Mouse (Mus musculus) cerebellum, adult 2 months (tissue): ENCODE measurements around the gene Poc1a. TPM values are rescaled to one million over a fixed set of nuclear protein-coding genes. Genes with fewer than 3 reads are reported as not detected.
A peak's percentile ranks its signal among the peaks of the same experiment; 100 is the strongest.

Experiments
- DNase-seq, 2 experiments: peaks; one replicate each; pipeline ENCODE4 v3.0.0; 2021
- H3K27ac ChIP-seq: fragments of 200-500 bp; 2 replicates; pipeline ENCODE4 v1.5.1; 2012; ENCODE audit warnings: low read length, control low read depth, inconsistent platforms; ENCODE audit not compliant: insufficient read depth
- H3K27me3 ChIP-seq: fragments of 200-500 bp; 2 replicates; pipeline ENCODE4 v1.6.1; 2012; ENCODE audit warnings: inconsistent platforms, mild to moderate bottlenecking, low read length, moderate library complexity; ENCODE audit not compliant: control insufficient read depth, insufficient read depth
- H3K4me1 ChIP-seq: fragments of 200-500 bp; 2 replicates; pipeline ENCODE4 v1.6.1; 2011; ENCODE audit warnings: low read length; ENCODE audit not compliant: control insufficient read depth, insufficient read depth
- H3K4me3 ChIP-seq: fragments of 200-500 bp; replicated peaks from 2 replicates; pipeline ENCODE3; 2011; ENCODE audit warnings: mild to moderate bottlenecking, low read depth, low read length, control low read depth; ENCODE audit not compliant: insufficient read depth
- CTCF ChIP-seq: fragments of 200-500 bp; IDR thresholded peaks from 2 replicates; pipeline ENCODE4 v1.5.1; 2011; ENCODE audit warnings: low read depth, mild to moderate bottlenecking, control low read depth, low read length, moderate library complexity, borderline replicate concordance; ENCODE audit not compliant: insufficient read depth
- POLR2A ChIP-seq: fragments of 200-500 bp; IDR thresholded peaks from 2 replicates; pipeline ENCODE4 v1.6.1; 2011; ENCODE audit warnings: low read length, control low read depth, borderline replicate concordance; ENCODE audit not compliant: insufficient read depth
- WGBS: fragments of 180-500 bp; shearing (Covaris S2); methylation state at CpG from one replicate; pipeline ENCODE4 v1.1.7; 2018; 5-methylcytosine and 5-hydroxymethylcytosine counted together
- polyA plus RNA-seq: library from polyadenylated mRNA; depleted of rRNA; stranded (reverse); fragments of >200 nt; gene quantifications from 2 replicates; pipeline ENCODE4 v1.2.3, GENCODE M21; 2012

The Poc1a gene
- polyA plus RNA-seq, 1 experiment = 3.9 TPM

DNA sequence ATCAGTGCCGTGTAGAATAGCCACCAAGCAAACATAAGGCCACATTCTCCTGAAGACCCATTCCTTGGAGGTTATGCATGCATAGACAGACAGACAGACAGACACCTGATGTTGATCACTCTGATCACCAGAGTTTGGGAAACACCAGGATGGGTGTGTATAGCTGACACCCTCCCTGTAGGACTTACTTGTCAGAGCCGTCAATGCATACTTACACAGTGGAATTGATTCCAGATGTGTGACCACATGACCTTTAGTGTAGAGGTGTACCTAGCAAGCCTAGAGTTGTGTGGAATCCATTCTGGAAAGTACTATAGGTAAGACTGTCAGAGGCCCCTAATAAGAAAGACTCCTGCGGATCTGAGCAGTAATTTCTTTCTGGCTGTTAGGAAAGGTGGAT is 76.3 kb downstream of the Poc1a start:
- no peak overlapping the region for H3K4me3 ChIP-seq
- no peaks in the 10 kb centered on the region for H3K27me3 ChIP-seq
- no peaks in the 10 kb centered on the region for H3K4me1 ChIP-seq
- no peak overlapping the region for H3K27ac ChIP-seq
- DNase-seq = no peak
- no peak for TF ChIP-seq POLR2A
- TF ChIP-seq CTCF = no peak
- 86% methylated on average over 3 of the region's 3 CpGs for WGBS

DNA sequence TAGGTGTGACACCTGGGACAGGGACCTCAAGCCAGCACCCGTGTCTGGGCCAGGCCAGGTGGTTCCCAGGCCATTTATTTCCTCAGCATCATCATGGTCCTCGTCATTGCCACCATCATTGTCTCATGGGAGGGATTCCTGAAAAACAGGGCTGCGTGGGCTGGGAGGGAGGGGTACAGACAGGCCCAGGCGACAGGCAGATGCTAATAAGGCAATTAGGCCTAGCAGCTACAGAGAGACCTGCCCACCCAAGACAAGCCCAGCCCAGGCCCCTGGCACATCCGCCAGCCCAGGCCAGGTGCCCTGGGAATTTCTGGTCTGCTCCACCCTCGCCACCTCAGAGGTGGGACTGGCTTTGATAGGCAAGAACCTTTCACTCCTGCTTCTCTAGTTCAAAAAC is 78.4 kb downstream of the Poc1a start:
- Histone ChIP-seq H3K27ac (no peak overlapping the region), H3K4me3 (no peak overlapping the region), H3K27me3 (no peaks in the 10 kb centered on the region), H3K4me1 (no peaks in the 10 kb centered on the region)
- TF ChIP-seq POLR2A (no peak), CTCF (no peak)
- DNase-seq = no peak
- 80% methylated on average over 6 of the region's 6 CpGs for WGBS

DNA sequence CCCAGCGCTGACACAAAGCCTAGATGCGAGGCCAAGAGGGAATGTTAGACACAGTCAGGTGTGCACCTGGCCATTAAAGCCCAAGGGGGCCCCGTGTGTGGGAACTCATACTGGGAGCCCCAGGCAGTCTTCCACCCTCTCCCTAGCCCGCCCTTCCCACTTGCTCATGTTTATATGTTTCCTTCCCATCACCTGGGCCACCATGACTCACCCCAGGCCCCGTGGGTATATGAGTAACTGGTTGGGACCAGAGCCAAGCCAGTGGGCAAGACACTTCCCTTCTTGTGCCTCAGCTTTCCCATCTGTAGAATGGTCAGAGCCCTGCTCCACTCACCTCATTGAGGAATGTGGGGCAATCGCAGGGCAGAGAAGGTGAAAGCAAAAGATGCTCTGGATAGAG is 80.3 kb downstream of the Poc1a start:
- Histone ChIP-seq H3K4me1 (no peaks in the 10 kb centered on the region), H3K27me3 (no peaks in the 10 kb centered on the region), H3K4me3 (no peak overlapping the region), H3K27ac (no peak overlapping the region)
- DNase-seq = no peak
- TF ChIP-seq POLR2A (no peak), CTCF (no peak)
- WGBS = 83% methylated on average over 6 of the region's 6 CpGs

DNA sequence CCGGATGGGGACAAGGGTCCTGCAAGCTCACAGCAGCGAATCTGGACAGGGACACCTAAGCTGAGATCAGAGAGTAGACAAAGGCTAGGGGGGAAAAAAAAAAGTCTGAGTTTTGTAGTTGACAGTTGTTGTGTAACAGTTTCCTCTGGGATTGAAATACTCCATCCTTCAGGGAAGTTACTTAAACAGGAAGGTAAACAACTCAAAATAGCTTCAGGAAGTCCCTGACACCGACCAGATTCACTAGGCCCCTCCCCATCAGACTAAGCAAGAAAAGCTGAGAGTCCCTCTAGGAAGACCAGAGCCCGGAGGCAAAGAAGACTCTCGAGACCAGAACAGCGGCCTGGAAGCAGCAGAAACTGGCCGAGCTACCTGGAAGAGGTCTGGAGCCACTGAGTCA is 84.5 kb downstream of the Poc1a start:
- Histone ChIP-seq H3K27ac (no peak overlapping the region), H3K27me3 (no peaks in the 10 kb centered on the region), H3K4me3 (no peak overlapping the region), H3K4me1 (no peaks in the 10 kb centered on the region; the same call in 1 of the 2 replicates)
- DNase-seq = no peak
- no peak for TF ChIP-seq CTCF
- WGBS = 86% methylated on average over 7 of the region's 7 CpGs

DNA sequence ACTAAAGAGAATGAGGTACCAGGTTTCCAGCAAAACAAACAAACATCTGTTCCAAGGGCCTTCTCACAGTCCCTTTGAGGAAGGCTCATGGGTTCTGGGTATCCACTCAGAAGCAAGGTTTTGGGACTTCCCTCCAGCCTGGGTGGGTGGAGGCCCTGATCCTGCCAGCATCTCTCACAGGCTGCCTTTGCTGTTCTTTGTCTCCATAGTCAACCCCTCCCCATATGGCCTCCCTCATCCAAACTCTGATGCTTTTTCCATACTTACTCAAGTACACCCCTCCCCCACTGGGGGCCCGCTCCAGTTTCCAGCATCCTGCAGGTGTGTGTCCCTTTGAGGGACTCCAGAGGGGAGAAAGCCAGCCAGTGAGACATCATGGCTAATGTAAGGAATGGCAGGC is 85.3 kb downstream of the Poc1a start:
- no peak overlapping the region for H3K27ac ChIP-seq
- TF ChIP-seq POLR2A = no peak
- H3K4me3 ChIP-seq = no peak overlapping the region
- WGBS = 61% methylated on average over 1 of the region's 1 CpGs
- DNase-seq = no peak
- peaks cover 9% of the 10 kb centered on the region for H3K4me1 ChIP-seq
- H3K27me3 ChIP-seq = no peaks in the 10 kb centered on the region

DNA sequence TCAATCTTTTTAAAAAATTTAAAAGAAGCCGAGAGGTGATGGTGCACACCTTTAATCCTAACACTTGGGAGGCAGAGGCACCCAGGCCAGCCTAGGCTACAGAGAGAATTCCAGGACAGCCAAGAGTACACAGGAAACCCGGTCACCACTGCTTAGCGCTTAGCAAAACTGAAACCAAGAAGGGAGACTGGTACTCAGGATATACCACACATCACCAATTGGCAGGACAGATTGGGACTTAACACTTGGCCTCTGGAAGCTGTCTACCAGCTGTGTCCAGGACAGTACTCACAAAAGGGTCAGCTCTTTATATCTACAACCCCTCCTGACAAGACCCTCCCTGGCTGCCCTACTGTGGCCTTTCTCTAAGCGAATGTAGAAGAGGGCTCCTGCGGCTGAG is 86.1 kb downstream of the Poc1a start:
- no peaks in the 10 kb centered on the region for H3K27me3 ChIP-seq
- peak overlapping the region; percentile 70 for H3K4me3 ChIP-seq
- no peak overlapping the region for H3K27ac ChIP-seq
- TF ChIP-seq POLR2A (no peak), CTCF (no peak)
- WGBS = 23% methylated on average over 5 of the region's 5 CpGs
- DNase-seq = no peak
- peaks cover 17% of the 10 kb centered on the region for H3K4me1 ChIP-seq

DNA sequence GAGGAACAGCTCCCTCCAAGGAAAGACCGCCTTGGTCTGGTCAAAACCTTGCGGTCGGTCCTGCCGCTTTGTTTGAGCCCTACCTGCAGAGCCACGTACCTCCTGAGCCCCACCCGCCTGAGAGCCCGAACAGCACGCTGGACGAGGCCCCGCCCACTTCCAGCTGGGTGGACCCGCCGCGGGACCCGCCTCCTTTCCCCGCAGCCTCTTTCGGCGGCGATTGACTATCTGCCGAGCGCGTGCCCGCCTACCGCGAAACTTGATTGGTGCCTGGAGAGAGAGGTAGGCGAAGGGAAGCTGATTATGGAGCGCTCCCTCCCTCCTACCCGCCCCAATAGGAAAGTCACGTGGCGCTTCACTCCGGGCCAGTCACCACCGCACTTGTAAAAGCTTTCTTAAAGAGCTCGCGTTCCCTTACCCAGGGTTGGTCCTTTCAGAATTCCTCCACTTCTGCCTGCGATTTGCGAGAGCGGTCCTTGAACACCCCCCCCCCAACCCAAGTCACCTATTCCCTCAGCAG is 86.8 kb downstream of the Poc1a start:
- no peak for TF ChIP-seq POLR2A
- TF ChIP-seq CTCF = no peak
- H3K4me1 ChIP-seq = peaks cover 22% of the 10 kb centered on the region
- H3K27ac ChIP-seq = peak overlapping the region; percentile 64
- DNase-seq = peak; percentile 98 to 99
- no peaks in the 10 kb centered on the region for H3K27me3 ChIP-seq
- WGBS = under 1% methylated on average over 36 of the region's 36 CpGs
- peak overlapping the region; percentile 70 for H3K4me3 ChIP-seq

DNA sequence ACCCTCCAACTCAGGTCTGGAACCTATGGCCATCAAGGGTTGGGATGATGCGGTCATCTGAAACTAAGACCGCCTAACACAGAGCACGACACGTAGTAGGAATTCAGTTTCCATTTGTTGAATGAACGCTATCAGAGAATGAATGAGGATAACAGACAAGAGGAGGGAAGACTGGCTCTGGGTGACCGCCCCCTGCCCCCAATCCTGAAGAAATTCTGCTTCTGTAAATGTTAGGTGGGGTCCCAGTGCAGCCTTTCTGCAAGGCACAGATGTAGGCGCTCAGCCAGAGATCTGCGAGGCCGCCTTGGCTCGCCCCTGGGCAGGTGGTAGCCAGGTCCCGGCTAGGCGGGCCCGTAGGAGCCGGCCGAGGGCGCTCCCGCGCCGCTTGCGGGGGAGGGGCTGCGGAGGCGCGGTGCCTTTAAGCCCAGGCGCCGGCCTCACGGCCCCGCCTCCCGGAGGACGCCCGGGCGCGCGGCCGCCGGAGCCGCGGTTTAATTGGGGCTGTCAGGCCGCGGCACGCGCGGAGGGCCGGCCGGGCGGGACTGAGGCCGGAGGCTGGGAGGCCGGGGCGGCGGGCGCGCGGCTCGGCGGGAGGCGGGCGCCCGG is 87.4 kb downstream of the Poc1a start, which contains the start of gene Dusp7:
TSS of gene Dusp7 (plus strand) at position 521 of the 606 bp plus-strand sequence.
- peak within 1 kb of the TSS; percentile 67 for H3K27ac ChIP-seq
- peak within 1 kb of the TSS; percentile 92 for H3K4me3 ChIP-seq
- no peaks in the 10 kb centered on the region for H3K27me3 ChIP-seq
- H3K4me1 ChIP-seq = peaks cover 27% of the 10 kb centered on the region
- 1% methylated on average over 53 of the region's 57 CpGs for WGBS
- TF ChIP-seq POLR2A = 0 out of 2 replicates have a peak, but pooled peaks have one; percentile 26
- TF ChIP-seq CTCF = no peak
- peak; percentile 82 to 89 for DNase-seq
